Mouse (Mus musculus): ENCODE data around the gene Bicral. TPM values are rescaled to one million over a fixed set of nuclear protein-coding genes. Genes with fewer than 3 reads are reported as not detected.

Gene Bicral
- total and polyA plus RNA-seq, 3 experiments: 3.0 to 7.4 (median 5.9) TPM

DNA sequence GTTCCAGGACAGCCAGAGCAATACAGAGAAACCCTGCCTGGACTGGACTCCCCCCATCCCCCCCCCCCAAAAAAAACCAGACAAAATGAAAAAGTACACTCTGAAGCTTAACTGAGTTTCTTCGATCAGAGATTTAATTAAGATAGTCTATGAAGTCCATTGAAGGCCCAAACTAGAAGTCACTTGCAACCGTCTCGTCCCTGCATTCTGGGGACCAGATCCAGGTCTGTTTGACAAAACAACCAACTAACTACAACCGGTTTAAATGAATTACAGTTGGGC, 2.2 kb downstream of the Bicral start:
- dilution Hi-C loops (cut with MboI; ENCODE audit: extremely low pct_ligation_motif_present, extremely low pct_unique_long_range_greater_than_20kb, low sequenced_read_pairs) (no loop called here), in situ Hi-C loops (cut with MboI; ENCODE audit: low pct_ligation_motif_present, low pct_unique_long_range_greater_than_20kb, low sequenced_read_pairs) (no loop called here)
- peak overlapping the region; percentile 74 to 84 (median 83) for H3K4me3 ChIP-seq (replicated peaks in 1 of 3; ENCODE audit: low read depth in 2 of 3, low read length in 2 of 3, poor library complexity in 1 of 3)
- H3K4me2 ChIP-seq (ENCODE audit: insufficient read depth, low read depth, poor library complexity, severe bottlenecking): peak overlapping the region; percentile 73
- H3K36me3 ChIP-seq (replicated peaks in 1 of 2; ENCODE audit: control insufficient read depth in 1 of 2, insufficient read depth in 1 of 2, low read length in 1 of 2): peaks cover 0 to 2% of the 10 kb centered on the region in 2 experiments
- H3K4me1 ChIP-seq (ENCODE audit: control insufficient read depth in 1 of 2, insufficient read depth in 2 of 2): peaks cover 10 to 46% of the 10 kb centered on the region in 2 experiments
- peak overlapping the region; percentile 18; the same call in 1 of the 2 replicates for H3K27ac ChIP-seq (ENCODE audit: insufficient read depth, low read depth)
- peak overlapping the region; percentile 99 for H3K9ac ChIP-seq (ENCODE audit: insufficient read depth, low read depth)
- H3K9me3 ChIP-seq (replicated peaks; ENCODE audit: low read length): no peaks in the 10 kb centered on the region
- peaks cover 28% of the 10 kb centered on the region for H3K79me2 ChIP-seq (replicated peaks; ENCODE audit: control insufficient read depth, extremely low read depth, insufficient read depth, poor library complexity, severe bottlenecking)
- H3K27me3 ChIP-seq (replicated peaks): no peaks in the 10 kb centered on the region
- TF ChIP-seq BHLHE40 (IDR thresholded peaks at IDR 0.05; ENCODE audit: low read depth, low read length) (no peak), ETS1 (conservative IDR thresholded peaks at IDR 0.05; ENCODE audit: low read depth, low read length) (no peak), TBP (conservative IDR thresholded peaks at IDR 0.05; ENCODE audit: low read depth, low read length) (0 out of 2 replicates have a peak, but pooled peaks have one; percentile 25), CHD1 (IDR thresholded peaks at IDR 0.05; ENCODE audit: low read depth, low read length) (no peak)
- DNase-seq (ENCODE audit: extremely low read depth): no peak

DNA sequence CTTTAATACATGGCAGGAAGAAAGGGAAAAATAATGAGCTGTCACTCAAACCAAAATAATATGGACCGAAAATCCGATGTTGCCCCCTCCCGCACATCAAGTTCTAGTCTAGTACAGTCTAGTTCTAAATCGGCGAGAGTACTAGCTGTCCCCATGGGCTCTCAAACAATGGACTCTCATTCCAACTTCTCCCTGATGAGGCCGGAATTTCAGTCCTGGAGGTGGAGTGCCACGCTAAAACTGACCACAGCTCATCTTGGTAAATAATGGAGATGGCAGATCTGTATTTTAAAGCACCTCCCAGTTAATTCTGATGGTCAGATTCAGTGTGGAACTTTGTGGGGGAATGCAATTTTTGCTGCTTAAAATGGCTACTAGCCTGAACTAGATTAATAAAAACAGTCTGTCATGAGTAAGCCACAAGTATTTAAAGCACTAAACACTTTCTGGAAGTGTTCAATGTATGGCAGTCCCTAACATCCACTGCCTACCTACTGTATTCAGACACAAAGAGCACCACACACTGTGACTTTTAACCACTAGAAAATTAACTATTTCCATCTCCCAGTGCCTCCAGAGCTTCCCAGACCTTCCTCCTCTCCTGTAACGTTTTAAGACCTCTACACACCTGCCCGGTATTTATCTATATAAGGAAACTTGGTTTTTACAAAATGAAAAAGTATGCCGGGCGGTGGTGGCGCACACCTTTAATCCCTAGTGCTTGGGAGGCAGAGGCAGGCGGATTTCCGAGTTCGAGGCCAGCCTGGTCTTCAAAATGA, 2.8 kb downstream of the Bicral start:
- H3K27ac ChIP-seq (ENCODE audit: insufficient read depth, low read depth): no peak overlapping the region
- H3K79me2 ChIP-seq (replicated peaks; ENCODE audit: control insufficient read depth, extremely low read depth, insufficient read depth, poor library complexity, severe bottlenecking): peaks cover 28% of the 10 kb centered on the region
- peak overlapping the region; percentile 99 for H3K9ac ChIP-seq (ENCODE audit: insufficient read depth, low read depth)
- dilution Hi-C loops (cut with MboI; ENCODE audit: extremely low pct_ligation_motif_present, extremely low pct_unique_long_range_greater_than_20kb, low sequenced_read_pairs): no loop called here
- TF ChIP-seq POLR2AphosphoS2 (IDR thresholded peaks at IDR 0.05; ENCODE audit: low read depth, low read length) (0 out of 2 replicates have a peak, but pooled peaks have one; percentile 21), HCFC1 (IDR thresholded peaks at IDR 0.05; ENCODE audit: low read depth, low read length) (no peak)
- H3K4me2 ChIP-seq (ENCODE audit: insufficient read depth, low read depth, poor library complexity, severe bottlenecking): peak overlapping the region; percentile 73
- H3K4me3 ChIP-seq (replicated peaks in 1 of 3; ENCODE audit: low read depth in 2 of 3, low read length in 2 of 3, poor library complexity in 1 of 3): peak overlapping the region; percentile 74 to 84 (median 83)
- H3K4me1 ChIP-seq (ENCODE audit: control insufficient read depth in 1 of 2, insufficient read depth in 2 of 2): peaks cover 10 to 46% of the 10 kb centered on the region in 2 experiments
- in situ Hi-C loops (cut with MboI; ENCODE audit: low pct_ligation_motif_present, low pct_unique_long_range_greater_than_20kb, low sequenced_read_pairs): no loop called here
- H3K27me3 ChIP-seq (replicated peaks): no peaks in the 10 kb centered on the region
- H3K9me3 ChIP-seq (replicated peaks; ENCODE audit: low read length): no peaks in the 10 kb centered on the region
- DNase-seq (ENCODE audit: extremely low read depth): no peak
- peaks cover 0 to 5% of the 10 kb centered on the region in 2 experiments for H3K36me3 ChIP-seq (replicated peaks in 1 of 2; ENCODE audit: control insufficient read depth in 1 of 2, insufficient read depth in 1 of 2, low read length in 1 of 2)

DNA sequence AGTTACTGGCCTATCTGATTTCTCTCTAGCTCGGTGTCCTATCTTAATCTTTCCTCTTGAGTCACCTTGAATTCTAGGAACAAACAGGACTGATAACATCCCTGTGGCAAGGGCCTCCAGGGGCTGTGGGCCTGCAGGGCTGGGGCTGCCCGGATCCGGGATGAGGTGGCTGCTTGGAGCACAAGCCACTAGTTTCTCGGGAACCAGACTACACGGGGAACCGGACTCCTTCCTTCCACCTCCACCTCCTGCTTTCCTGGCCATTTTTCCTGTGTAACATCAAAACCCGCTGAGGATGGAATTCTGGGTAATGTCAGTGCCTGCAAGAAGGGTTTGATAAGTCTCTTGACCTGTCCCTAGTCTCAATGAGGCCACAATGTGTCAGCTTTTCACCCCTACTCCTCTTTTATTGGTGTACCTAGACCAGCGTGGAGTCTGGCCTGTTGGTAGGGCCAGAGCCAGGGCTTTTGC, 3.6 kb downstream of the Bicral start:
- Histone ChIP-seq H3K9ac (ENCODE audit: insufficient read depth, low read depth) (no peak overlapping the region), H3K27ac (ENCODE audit: insufficient read depth, low read depth) (no peak overlapping the region), H3K79me2 (replicated peaks; ENCODE audit: control insufficient read depth, extremely low read depth, insufficient read depth, poor library complexity, severe bottlenecking) (peaks cover 28% of the 10 kb centered on the region), H3K9me3 (replicated peaks; ENCODE audit: low read length) (no peaks in the 10 kb centered on the region), H3K4me2 (ENCODE audit: insufficient read depth, low read depth, poor library complexity, severe bottlenecking) (no peak overlapping the region), H3K36me3 (replicated peaks in 1 of 2; ENCODE audit: control insufficient read depth in 1 of 2, insufficient read depth in 1 of 2, low read length in 1 of 2) (peaks cover 0 to 9% of the 10 kb centered on the region in 2 experiments), H3K4me3 (replicated peaks in 1 of 3; ENCODE audit: low read depth in 2 of 3, low read length in 2 of 3, poor library complexity in 1 of 3) (no peak overlapping the region), H3K27me3 (replicated peaks) (no peaks in the 10 kb centered on the region), H3K4me1 (ENCODE audit: control insufficient read depth in 1 of 2, insufficient read depth in 2 of 2) (peaks cover 10 to 46% of the 10 kb centered on the region in 2 experiments)
- dilution Hi-C loops (cut with MboI; ENCODE audit: extremely low pct_ligation_motif_present, extremely low pct_unique_long_range_greater_than_20kb, low sequenced_read_pairs): no loop called here
- in situ Hi-C loops (cut with MboI; ENCODE audit: low pct_ligation_motif_present, low pct_unique_long_range_greater_than_20kb, low sequenced_read_pairs): no loop called here
- DNase-seq (ENCODE audit: extremely low read depth): no peak
- TF ChIP-seq TCF12 (IDR thresholded peaks at IDR 0.05; ENCODE audit: low read depth, low read length) (no peak), SMC3 (IDR thresholded peaks at IDR 0.05; ENCODE audit: low read depth, low read length) (no peak), CHD1 (IDR thresholded peaks at IDR 0.05; ENCODE audit: low read depth, low read length) (no peak)
